17 mouse cellular contexts compared by ENCODE assay signal in the genomic region with DNA sequence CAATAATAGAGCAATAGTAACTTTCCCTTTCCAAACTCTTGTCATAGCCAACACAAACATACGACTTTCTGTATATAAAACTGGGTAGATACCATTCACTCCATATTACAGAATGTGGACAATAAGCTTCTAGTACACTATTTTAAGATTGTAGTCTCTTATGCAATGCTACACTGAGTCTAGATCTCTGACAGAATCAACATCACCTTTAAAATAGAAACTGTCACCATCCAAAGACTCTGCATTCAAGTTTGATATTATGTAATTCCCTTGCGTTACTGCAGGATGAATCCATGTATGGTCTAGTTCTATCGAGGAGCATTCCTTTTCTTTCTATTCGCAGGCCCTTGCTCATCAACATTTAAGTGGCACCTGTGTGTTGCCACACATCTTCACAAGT. TPM values are rescaled to one million over a fixed set of nuclear protein-coding genes. Genes with fewer than 3 reads are reported as not detected.
DNase-seq lines count a peak whose midpoint lies in the region; ATAC-seq and TF ChIP-seq lines count a peak whose summit lies in the region.
"Had no signal": no experiment of that assay in that cellular context is flagged by ENCODE, and none has a peak within 500 bp of the region (broad histone marks: within the 10 kb centered on the region; RNA-seq: fewer than 3 reads in every experiment).

No protein-coding gene starts in this region.

- intact Hi-C loops in left cerebral cortex, postnatal 36 days (cut with DNase I) = no loop called here

- 0 out of 2 replicates have a peak, but pooled peaks have one; percentile 12 for TF ChIP-seq EP300 in lung, postnatal 0 days (IDR thresholded peaks at IDR 0.05)

- 70% methylated on average over 4 of the region's 4 CpGs for WGBS in lung, postnatal 0 days

- H3K27ac ChIP-seq in lung, postnatal 0 days (ENCODE audit: low read length) = peak overlapping the region; percentile 14; the same call in 1 of the 2 replicates
- H3K27ac ChIP-seq: embryonic facial prominence, embryonic 10.5 days; embryonic facial prominence, embryonic 12.5 days; forebrain, embryonic 13.5 days had no signal

- peak; percentile 67 for ATAC-seq in lung, postnatal 0 days
- ATAC-seq: forebrain, embryonic 13.5 days; forebrain, embryonic 16.5 days had no signal

- no peak for TF ChIP-seq CTCF in lung, postnatal 0 days (IDR thresholded peaks at IDR 0.05)

- no peak overlapping the region for H3K4me3 ChIP-seq in lung, postnatal 0 days (ENCODE audit: low read depth, low read length)
- H3K4me3 ChIP-seq: embryonic facial prominence, embryonic 10.5 days; embryonic facial prominence, embryonic 12.5 days; forebrain, embryonic 13.5 days had no signal

- peak; percentile 1 for DNase-seq in left cerebral cortex, adult 11 months (ENCODE audit: low spot score)
- DNase-seq in left cerebral cortex, postnatal 36 days (ENCODE audit: low spot score in 2 of 2) = no peak
- DNase-seq in lung, postnatal 0 days (ENCODE audit: low spot score) = peak; percentile 71
- no peak for DNase-seq in lung, postnatal 25 days (ENCODE audit: low spot score)
- peak; percentile 27 for DNase-seq in telencephalon, adult 2 months (ENCODE audit: low read depth, low spot score)
- no peak for DNase-seq in retina, postnatal 1 day
- DNase-seq: adrenal gland, adult 2 months; adrenal gland, postnatal 25 days; cerebellum, adult 11-12 months; cerebellum, adult 9-10 months had no signal

- H3K4me1 ChIP-seq in lung, postnatal 0 days (ENCODE audit: insufficient read depth, low read depth, low read length) = no peaks in the 10 kb centered on the region
- H3K4me1 ChIP-seq: embryonic facial prominence, embryonic 10.5 days; embryonic facial prominence, embryonic 12.5 days had no signal

- no peak overlapping the region for H3K9ac ChIP-seq in lung, postnatal 0 days (replicated peaks; ENCODE audit: low read depth)
- H3K9ac ChIP-seq: embryonic facial prominence, embryonic 12.5 days; forebrain, embryonic 13.5 days had no signal

- no peak overlapping the region for H3K4me2 ChIP-seq in lung, postnatal 0 days (replicated peaks; ENCODE audit: low read depth, low read length)
- H3K4me2 ChIP-seq: embryonic facial prominence, embryonic 12.5 days; forebrain, embryonic 13.5 days had no signal

- H3K36me3 ChIP-seq in lung, postnatal 0 days (ENCODE audit: insufficient read depth, low read length) = no peaks in the 10 kb centered on the region
- H3K36me3 ChIP-seq: embryonic facial prominence, embryonic 10.5 days; embryonic facial prominence, embryonic 12.5 days had no signal

- H3K9me3 ChIP-seq in lung, postnatal 0 days (ENCODE audit: low read length) = no peaks in the 10 kb centered on the region
- H3K9me3 ChIP-seq: embryonic facial prominence, embryonic 10.5 days; embryonic facial prominence, embryonic 12.5 days; forebrain, embryonic 13.5 days had no signal

- H3K27me3 ChIP-seq in lung, postnatal 0 days (replicated peaks; ENCODE audit: insufficient read depth, low read length) = no peaks in the 10 kb centered on the region
- H3K27me3 ChIP-seq: embryonic facial prominence, embryonic 12.5 days; forebrain, embryonic 13.5 days had no signal

RNA-seq across cellular contexts. Expression of a gene that starts 47.7 kb away (rescaled TPM):
- 10 to 100 TPM; 14.2 to 16.2 TPM for total RNA-seq in left cerebral cortex, postnatal 36 days (2021)
- 6.8 and 10.8 TPM in 2 replicates for polyA plus RNA-seq in lung, postnatal 0 days (2015; fragmentation: Nextera tagmentation; extraction: Ambion mirVana)
- total RNA-seq: ES-E14, MEL had no signal
- polyA plus RNA-seq: C2C12 had no signal

Comparison
In these comparisons a context has a peak if more than half of its experiments do, and no peak if none do; other contexts are left out.
1. DNase-seq: peak in left cerebral cortex, adult 11 months (single experiment), lung, postnatal 0 days (single experiment) and telencephalon, adult 2 months (single experiment); none in left cerebral cortex, postnatal 36 days (0 of 2), lung, postnatal 25 days (single experiment) and retina, postnatal 1 day (single experiment).